Mouse (Mus musculus): ENCODE measurements around the gene Osbpl7.

DNA sequence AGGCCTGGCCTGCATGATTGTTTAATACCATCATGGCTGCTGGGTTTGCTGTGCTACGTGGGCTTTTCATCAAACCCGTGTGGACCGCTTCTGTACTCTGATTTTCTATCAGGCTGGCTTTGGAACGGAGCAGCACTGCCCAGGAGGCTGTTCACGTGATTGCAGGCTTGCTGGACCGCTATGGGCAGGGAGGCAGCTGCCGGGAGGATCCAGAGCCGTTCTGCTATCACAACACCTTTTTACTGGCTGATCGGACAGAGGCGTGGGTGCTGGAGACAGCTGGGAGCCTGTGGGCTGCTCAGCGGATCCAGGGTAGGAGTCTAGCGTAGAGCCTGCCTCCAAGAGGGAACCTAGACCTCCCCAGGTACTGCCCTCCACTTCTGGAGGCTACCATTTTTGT is 18.5 kb upstream of the Osbpl7 start:
- TF ChIP-seq MAX (IDR thresholded peaks at IDR 0.05; ENCODE audit: low read depth) (no peak), POLR2A (IDR thresholded peaks at IDR 0.05; ENCODE audit: insufficient read length, low read depth) (no peak)

Measured in myocyte (in vitro differentiated cells).